In genomic region chr5:140637058-140637410, GRCm38 (mm10) we compare ENCODE assay signal across 8 mouse cellular contexts. TPM values are rescaled to one million over a fixed set of nuclear protein-coding genes. Genes with fewer than 3 reads are reported as not detected.
DNase-seq lines count a peak whose midpoint lies in the region; ATAC-seq lines count a peak whose summit lies in the region.

No protein-coding gene starts in this region.

- peak; percentile 68 for DNase-seq in adrenal gland, postnatal 10 days
- no peak for DNase-seq in adrenal gland, adult 8-10 months
- DNase-seq in kidney, adult 8-10 months: no peak
- DNase-seq in thymus, postnatal 14 days: peak; percentile 6
- no peak for DNase-seq in thymus, postnatal 0 days (ENCODE audit: low spot score)
- DNase-seq in c-Kit-positive CD71-positive TER-119-positive erythroid progenitor cells, embryonic 14.5 days (ENCODE audit: low spot score): no peak
- no peak for DNase-seq in spleen, postnatal 4 days (ENCODE audit: low spot score in 2 of 2)

- 84% methylated on average over 6 of the region's 6 CpGs for WGBS in kidney, embryonic 16.5 days

- H3K9me3 ChIP-seq in kidney, embryonic 16.5 days (ENCODE audit: low read length): no peaks in the 10 kb centered on the region

- no peak for ATAC-seq in kidney, embryonic 16.5 days (ENCODE audit: low FRiP score, low TSS enrichment)

- no peak overlapping the region for H3K4me2 ChIP-seq in kidney, embryonic 16.5 days (replicated peaks; ENCODE audit: low read depth, low read length)

- peak overlapping the region; percentile 44; the same call in 1 of the 2 replicates for H3K27ac ChIP-seq in kidney, embryonic 16.5 days (ENCODE audit: low read length)

- H3K36me3 ChIP-seq in kidney, embryonic 16.5 days (ENCODE audit: insufficient read depth, low read length): peaks cover 42% of the 10 kb centered on the region

- no peak overlapping the region for H3K4me3 ChIP-seq in kidney, embryonic 16.5 days (ENCODE audit: low read length)

- peaks cover 12% of the 10 kb centered on the region for H3K4me1 ChIP-seq in kidney, embryonic 16.5 days (ENCODE audit: insufficient read depth, low read length)

- no peak overlapping the region for H3K9ac ChIP-seq in kidney, embryonic 16.5 days (replicated peaks; ENCODE audit: low read length)

- H3K27me3 ChIP-seq in kidney, embryonic 16.5 days (ENCODE audit: insufficient read depth, low read length): no peaks in the 10 kb centered on the region

RNA-seq across cellular contexts. Expression of gene Ttyh3, which starts 11.8 kb away (rescaled TPM):
- total RNA-seq in adrenal gland, postnatal 10 days (2021): 100 to 1,000 TPM in 1 of 2 experiments, 10 to 100 TPM in 1; 79.8 to 108 TPM
- total RNA-seq in adrenal gland, adult 8-10 months (2022): 100 to 1,000 TPM in 1 of 4 experiments, 10 to 100 TPM in 3; 49.8 to 100 (median 77.4) TPM
- 28.4 and 31.3 TPM in 2 replicates for polyA plus RNA-seq in kidney, embryonic 16.5 days (2015; fragmentation: Nextera tagmentation; extraction: Ambion mirVana)
- polyA plus RNA-seq in thymus, postnatal 0 days (2015; fragmentation: Nextera tagmentation; extraction: Ambion mirVana): 10.4 and 12.3 TPM in 2 replicates

RNA-seq across cellular contexts. Expression of gene Lfng, which starts 29.9 kb away (rescaled TPM):
- total RNA-seq in adrenal gland, postnatal 10 days (2021): 10 to 100 TPM; 18.2 to 24.6 TPM
- 10 to 100 TPM; 11.6 to 18.9 (median 17.2) TPM for total RNA-seq in adrenal gland, adult 8-10 months (2022)
- 36.3 and 38.9 TPM in 2 replicates for polyA plus RNA-seq in kidney, embryonic 16.5 days (2015; fragmentation: Nextera tagmentation; extraction: Ambion mirVana)
- 13.2 and 13.3 TPM in 2 replicates for polyA plus RNA-seq in thymus, postnatal 0 days (2015; fragmentation: Nextera tagmentation; extraction: Ambion mirVana)

Comparison
In these comparisons a context has a peak if more than half of its experiments do, and no peak if none do; other contexts are left out.
1. DNase-seq: peak in adrenal gland, postnatal 10 days (single experiment) and thymus, postnatal 14 days (single experiment); none in adrenal gland, adult 8-10 months (single experiment), kidney, adult 8-10 months (0 of 2), thymus, postnatal 0 days (single experiment), c-Kit-positive CD71-positive TER-119-positive erythroid progenitor cells, embryonic 14.5 days (single experiment) and spleen, postnatal 4 days (0 of 2).